In genomic region chr4:89310491-89311254, GRCm38 (mm10) we compare ENCODE assay signal across 8 mouse cellular contexts. TPM values are rescaled to one million over a fixed set of nuclear protein-coding genes. Genes with fewer than 3 reads are reported as not detected.
A peak's percentile ranks its signal among the peaks of the same experiment; 100 is the strongest.
DNase-seq lines count a peak whose midpoint lies in the region; ATAC-seq and TF ChIP-seq lines count a peak whose summit lies in the region.

TSS of gene Cdkn2b (minus strand) at chr4:89311039.

- H3K27me3 ChIP-seq in hindbrain, postnatal 0 days (ENCODE audit: insufficient read depth, low read length) = peaks cover 75% of the 10 kb centered on the region

- no peaks in the 10 kb centered on the region for H3K9me3 ChIP-seq in hindbrain, postnatal 0 days (ENCODE audit: low read length)

- ATAC-seq in hindbrain, postnatal 0 days = peak; percentile 90

- peak; percentile 97 to 99 for DNase-seq in adrenal gland, adult 18-20 months (ENCODE audit: low spot score in 2 of 2)
- DNase-seq in embryo, embryonic 10.5 days (ENCODE audit: low spot score) = peak; percentile 92
- peak; percentile 87 for DNase-seq in gastrocnemius, postnatal 10 days
- DNase-seq in hindbrain, postnatal 0 days (ENCODE audit: low spot score) = peak; percentile 76
- DNase-seq in left cerebral cortex, adult 18-20 months (ENCODE audit: low spot score in 2 of 2) = peak; percentile 50 to 54
- peak; percentile 91 to 94 for DNase-seq in lung, postnatal 4 days
- peak; percentile 64 for DNase-seq in right cerebral cortex, adult 18-20 months
- DNase-seq in urinary bladder, adult 2 months (ENCODE audit: low spot score) = peak; percentile 87

- peak within 1 kb of the TSS; percentile 76 for H3K4me2 ChIP-seq in hindbrain, postnatal 0 days (ENCODE audit: low read depth, low read length)

- TF ChIP-seq CTCF in hindbrain, postnatal 0 days (IDR thresholded peaks at IDR 0.05; ENCODE audit: low read depth) = peak; percentile 75

- WGBS in hindbrain, postnatal 0 days = 1% methylated on average over 58 of the region's 61 CpGs

- peak within 1 kb of the TSS; percentile 21; the same call in 1 of the 2 replicates for H3K9ac ChIP-seq in hindbrain, postnatal 0 days (replicated peaks; ENCODE audit: low read length)

- H3K27ac ChIP-seq in hindbrain, postnatal 0 days = no peak within 1 kb of the TSS

- no peaks in the 10 kb centered on the region for H3K36me3 ChIP-seq in hindbrain, postnatal 0 days (ENCODE audit: insufficient read depth, low read length)

- H3K4me3 ChIP-seq in hindbrain, postnatal 0 days (ENCODE audit: low read length) = peak within 1 kb of the TSS; percentile 46

- no peaks in the 10 kb centered on the region for H3K4me1 ChIP-seq in hindbrain, postnatal 0 days (ENCODE audit: insufficient read depth, low read length)

RNA-seq across cellular contexts. Expression of gene Cdkn2b, which starts in this region (rescaled TPM):
- 10 to 100 TPM; 11.3 to 12.8 TPM for total RNA-seq in adrenal gland, adult 18-20 months (2021)
- total RNA-seq in gastrocnemius, postnatal 10 days (2021) = under 1 TPM; 0.16 to 0.50 TPM
- 3.4 and 5.7 TPM in 2 replicates for total RNA-seq in hindbrain, postnatal 0 days (2014; rRNA removed)
- polyA plus RNA-seq in hindbrain, postnatal 0 days (2015; fragmentation: Nextera tagmentation; extraction: Ambion mirVana) = 2.3 TPM in 2 replicates
- total RNA-seq in left cerebral cortex, adult 18-20 months (2021) = 1 to 10 TPM; 1.2 to 1.6 TPM
- 20.8 and 26.1 TPM in 2 replicates for polyA plus RNA-seq in urinary bladder, adult 2 months (2012; rRNA removed)

Comparison
In these comparisons a context has a peak if more than half of its experiments do, and no peak if none do; other contexts are left out.
1. Peak in DNase-seq in gastrocnemius, postnatal 10 days; RNA of the gene not detected or under 1 TPM.